Mouse (Mus musculus) spleen, adult 2 months (tissue): Measurements from ENCODE around the gene Hdac9.

Experiments
- CTCF ChIP-seq: fragments of 200-500 bp; IDR thresholded peaks from 2 replicates; pipeline ENCODE4 v1.5.1; 2011; ENCODE audit warnings: mild to moderate bottlenecking, inconsistent platforms; ENCODE audit not compliant: insufficient read depth, insufficient read length, insufficient replicate concordance; ENCODE audit errors: extremely low read depth
- POLR2A ChIP-seq: fragments of 200-500 bp; IDR thresholded peaks from 2 replicates; pipeline ENCODE4 v1.6.1; 2011; ENCODE audit warnings: low read depth, low read length, inconsistent platforms

DNA sequence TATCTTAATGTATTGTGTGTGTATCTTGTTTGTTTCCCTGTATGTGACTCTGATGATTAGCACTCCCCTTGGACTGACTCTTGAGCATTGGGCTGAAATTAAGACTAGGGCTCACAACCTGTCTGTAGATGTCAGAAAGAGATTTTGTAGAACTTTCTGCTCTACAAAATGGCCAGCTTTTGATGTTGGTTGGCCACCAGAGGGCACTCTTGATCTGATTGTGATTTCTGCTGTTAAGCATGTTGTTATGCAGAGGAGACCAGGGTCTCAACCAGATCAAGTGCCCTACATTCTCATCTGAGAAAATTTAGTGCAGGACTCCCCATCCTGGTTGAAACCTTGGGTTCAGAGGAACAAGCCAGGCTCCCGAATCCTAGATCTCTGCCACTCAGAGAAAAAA lies 21.0 kb upstream of the Hdac9 start:
- TF ChIP-seq POLR2A = no peak
- no peak for TF ChIP-seq CTCF
